Mouse (Mus musculus) kidney, embryonic 16.5 days (tissue): Measurements from ENCODE around the gene Wnt4. TPM values are rescaled to one million over a fixed set of nuclear protein-coding genes. Genes with fewer than 3 reads are reported as not detected.

ENCODE experiments used
- ATAC-seq: fragments of 200-750 bp; cut with Nextera tagmentation; 2 replicates; pipeline ENCODE4 v1.8.0; 2017; ENCODE audit warnings: moderate TSS enrichment; ENCODE audit not compliant: low FRiP score, low TSS enrichment
- H3K27ac ChIP-seq: fragments of 300-500 bp; sonication (generic); 2 replicates; pipeline ENCODE4 v1.5.1; 2014; ENCODE audit warnings: low read length
- H3K27me3 ChIP-seq: fragments of 300-500 bp; sonication (generic); 2 replicates; pipeline ENCODE4 v1.6.1; 2014; ENCODE audit warnings: low read length, control low read depth, mixed read lengths; ENCODE audit not compliant: insufficient read depth
- H3K36me3 ChIP-seq: fragments of 300-500 bp; sonication (generic); 2 replicates; pipeline ENCODE4 v1.6.1; 2014; ENCODE audit warnings: low read length, control low read depth, mixed read lengths; ENCODE audit not compliant: insufficient read depth
- H3K4me1 ChIP-seq: fragments of 300-500 bp; sonication (generic); 2 replicates; pipeline ENCODE4 v1.6.1; 2014; ENCODE audit warnings: low read length, control low read depth, mixed read lengths; ENCODE audit not compliant: insufficient read depth
- H3K4me2 ChIP-seq: fragments of 300-500 bp; sonication (generic); replicated peaks from 2 replicates; pipeline ENCODE4 v1.6.1; 2014; ENCODE audit warnings: low read depth, low read length
- H3K4me3 ChIP-seq: fragments of 300-500 bp; sonication (generic); 2 replicates; pipeline ENCODE4 v1.5.1; 2014; ENCODE audit warnings: mild to moderate bottlenecking, low read length
- H3K9ac ChIP-seq: fragments of 300-500 bp; sonication (generic); replicated peaks from 2 replicates; pipeline ENCODE4 v1.6.1; 2014; ENCODE audit warnings: low read length
- H3K9me3 ChIP-seq: fragments of 300-500 bp; sonication (generic); 2 replicates; pipeline ENCODE4 v1.6.1; 2016; ENCODE audit warnings: low read length, control low read depth
- WGBS: fragments of 180-500 bp; shearing (Covaris S2); extraction: QIAGEN DNeasy Blood & Tissue Kit; methylation state at CpG from one replicate; pipeline ENCODE4 v1.1.7; 2014; 5-methylcytosine and 5-hydroxymethylcytosine counted together
- polyA plus RNA-seq: library from polyadenylated mRNA; unstranded; fragments of >200 nt; fragmentation: Nextera tagmentation; extraction: Ambion mirVana; gene quantifications from 2 replicates; pipeline ENCODE4 v1.2.1, GENCODE M21; 2015

The Wnt4 gene
- polyA plus RNA-seq, result 7.9 and 10.8 TPM in 2 replicates

GRCm38 (mm10) chr4:137277166-137277513 lies at the start of gene Wnt4:
Wnt4 (plus strand) TSS chr4:137277489.
- Histone ChIP-seq H3K36me3 (no peaks in the 10 kb centered on the region), H3K9me3 (no peaks in the 10 kb centered on the region), H3K4me2 (peak within 1 kb of the TSS; percentile 94), H3K27me3 (peaks cover 55% of the 10 kb centered on the region), H3K4me3 (peak within 1 kb of the TSS; percentile 67), H3K9ac (peak within 1 kb of the TSS; percentile 78), H3K27ac (peak within 1 kb of the TSS; percentile 68), H3K4me1 (peaks cover 58% of the 10 kb centered on the region)
- peak; percentile 88 for ATAC-seq
- 0% methylated on average over 22 of the region's 45 CpGs for WGBS

GRCm38 (mm10) chr4:137228566-137229115 lies 48.6 kb upstream of the Wnt4 start:
- H3K4me2 ChIP-seq, result no peak overlapping the region
- ATAC-seq, result no peak
- H3K9ac ChIP-seq, result no peak overlapping the region
- H3K27ac ChIP-seq, result peak overlapping the region; percentile 62
- 57% methylated on average over 15 of the region's 15 CpGs for WGBS
- peaks cover 34% of the 10 kb centered on the region for H3K4me1 ChIP-seq
- H3K27me3 ChIP-seq, result no peaks in the 10 kb centered on the region
- no peak overlapping the region for H3K4me3 ChIP-seq
- no peaks in the 10 kb centered on the region for H3K36me3 ChIP-seq
- H3K9me3 ChIP-seq, result no peaks in the 10 kb centered on the region

- ATAC-seq, result no peak
- H3K9me3 ChIP-seq, result no peaks in the 10 kb centered on the region
- no peak overlapping the region for H3K4me3 ChIP-seq
- peaks cover 34% of the 10 kb centered on the region for H3K4me1 ChIP-seq
- no peaks in the 10 kb centered on the region for H3K36me3 ChIP-seq
- no peak overlapping the region for H3K4me2 ChIP-seq
- no peaks in the 10 kb centered on the region for H3K27me3 ChIP-seq
- H3K9ac ChIP-seq, result 0 out of 2 replicates have a peak overlapping the region, but pooled peaks have one; percentile 19
- 65% methylated on average over 16 of the region's 16 CpGs for WGBS
- no peak overlapping the region; the same call in 1 of the 2 replicates for H3K27ac ChIP-seq
Observed at GRCm38 (mm10) chr4:137231494-137232470, 45.5 kb upstream of the Wnt4 start.

- H3K27ac ChIP-seq, result no peak overlapping the region
- WGBS, result 74% methylated on average over 5 of the region's 5 CpGs
- H3K4me3 ChIP-seq, result no peak overlapping the region
- H3K4me2 ChIP-seq, result no peak overlapping the region
- H3K9me3 ChIP-seq, result no peaks in the 10 kb centered on the region
- no peaks in the 10 kb centered on the region for H3K27me3 ChIP-seq
- peaks cover 21% of the 10 kb centered on the region for H3K4me1 ChIP-seq
- H3K9ac ChIP-seq, result no peak overlapping the region
- no peak for ATAC-seq
- no peaks in the 10 kb centered on the region for H3K36me3 ChIP-seq
Observed at GRCm38 (mm10) chr4:137233632-137234031, 43.7 kb upstream of the Wnt4 start.

- Histone ChIP-seq H3K9ac (no peak overlapping the region), H3K27me3 (no peaks in the 10 kb centered on the region), H3K27ac (no peak overlapping the region), H3K9me3 (no peaks in the 10 kb centered on the region), H3K36me3 (no peaks in the 10 kb centered on the region), H3K4me1 (peaks cover 13% of the 10 kb centered on the region), H3K4me3 (no peak overlapping the region), H3K4me2 (no peak overlapping the region)
- 91% methylated on average over 2 of the region's 2 CpGs for WGBS
- no peak; the same call in 1 of the 2 replicates for ATAC-seq
Observed at GRCm38 (mm10) chr4:137234444-137234843, 42.8 kb upstream of the Wnt4 start.

GRCm38 (mm10) chr4:137235368-137235767 lies 41.9 kb upstream of the Wnt4 start:
- Histone ChIP-seq H3K27me3 (no peaks in the 10 kb centered on the region), H3K36me3 (no peaks in the 10 kb centered on the region), H3K4me2 (no peak overlapping the region), H3K4me3 (no peak overlapping the region), H3K9ac (no peak overlapping the region), H3K27ac (no peak overlapping the region), H3K4me1 (peaks cover 11% of the 10 kb centered on the region), H3K9me3 (peaks cover 6% of the 10 kb centered on the region; the same call in 1 of the 2 replicates)
- no peak for ATAC-seq
- WGBS, result 76% methylated on average over 9 of the region's 9 CpGs

GRCm38 (mm10) chr4:137244883-137245282 lies 32.4 kb upstream of the Wnt4 start:
- no peak overlapping the region for H3K9ac ChIP-seq
- H3K4me3 ChIP-seq, result no peak overlapping the region
- H3K4me2 ChIP-seq, result no peak overlapping the region
- H3K36me3 ChIP-seq, result no peaks in the 10 kb centered on the region
- peaks cover 13% of the 10 kb centered on the region for H3K9me3 ChIP-seq
- no peaks in the 10 kb centered on the region for H3K4me1 ChIP-seq
- 65% methylated on average over 9 of the region's 9 CpGs for WGBS
- H3K27me3 ChIP-seq, result no peaks in the 10 kb centered on the region
- no peak overlapping the region for H3K27ac ChIP-seq
- no peak for ATAC-seq

GRCm38 (mm10) chr4:137250333-137250732 lies 27.0 kb upstream of the Wnt4 start:
- Histone ChIP-seq H3K36me3 (no peaks in the 10 kb centered on the region), H3K9ac (no peak overlapping the region), H3K4me1 (peaks cover 12% of the 10 kb centered on the region), H3K4me3 (no peak overlapping the region), H3K27me3 (no peaks in the 10 kb centered on the region), H3K27ac (peak overlapping the region; percentile 35; the same call in 1 of the 2 replicates), H3K4me2 (no peak overlapping the region), H3K9me3 (peaks cover 7% of the 10 kb centered on the region; the same call in 1 of the 2 replicates)
- WGBS, result 35% methylated on average over 5 of the region's 5 CpGs
- peak; percentile 58 for ATAC-seq

- peak; percentile 54 for ATAC-seq
- Histone ChIP-seq H3K4me1 (peaks cover 12% of the 10 kb centered on the region), H3K4me3 (no peak overlapping the region), H3K4me2 (no peak overlapping the region), H3K9ac (no peak overlapping the region), H3K9me3 (peaks cover 7% of the 10 kb centered on the region; the same call in 1 of the 2 replicates), H3K36me3 (no peaks in the 10 kb centered on the region), H3K27ac (peak overlapping the region; percentile 35; the same call in 1 of the 2 replicates), H3K27me3 (no peaks in the 10 kb centered on the region)
- WGBS, result 34% methylated on average over 5 of the region's 5 CpGs
Observed at GRCm38 (mm10) chr4:137250849-137251248, 26.4 kb upstream of the Wnt4 start.
